Mouse (Mus musculus) megakaryocyte-erythroid progenitor cell, adult 5 weeks (primary cell): ENCODE data around the gene Arrdc2. TPM values are rescaled to one million over a fixed set of nuclear protein-coding genes. Genes with fewer than 3 reads are reported as not detected.

ENCODE experiments used
- polyA plus RNA-seq: library from polyadenylated mRNA; stranded (reverse); fragments of >175 nt; gene quantifications from 2 replicates; pipeline ENCODE4 v1.2.3, GENCODE M21; 2012

The Arrdc2 gene
- polyA plus RNA-seq: 33.6 and 35.8 TPM in 2 replicates

DNA sequence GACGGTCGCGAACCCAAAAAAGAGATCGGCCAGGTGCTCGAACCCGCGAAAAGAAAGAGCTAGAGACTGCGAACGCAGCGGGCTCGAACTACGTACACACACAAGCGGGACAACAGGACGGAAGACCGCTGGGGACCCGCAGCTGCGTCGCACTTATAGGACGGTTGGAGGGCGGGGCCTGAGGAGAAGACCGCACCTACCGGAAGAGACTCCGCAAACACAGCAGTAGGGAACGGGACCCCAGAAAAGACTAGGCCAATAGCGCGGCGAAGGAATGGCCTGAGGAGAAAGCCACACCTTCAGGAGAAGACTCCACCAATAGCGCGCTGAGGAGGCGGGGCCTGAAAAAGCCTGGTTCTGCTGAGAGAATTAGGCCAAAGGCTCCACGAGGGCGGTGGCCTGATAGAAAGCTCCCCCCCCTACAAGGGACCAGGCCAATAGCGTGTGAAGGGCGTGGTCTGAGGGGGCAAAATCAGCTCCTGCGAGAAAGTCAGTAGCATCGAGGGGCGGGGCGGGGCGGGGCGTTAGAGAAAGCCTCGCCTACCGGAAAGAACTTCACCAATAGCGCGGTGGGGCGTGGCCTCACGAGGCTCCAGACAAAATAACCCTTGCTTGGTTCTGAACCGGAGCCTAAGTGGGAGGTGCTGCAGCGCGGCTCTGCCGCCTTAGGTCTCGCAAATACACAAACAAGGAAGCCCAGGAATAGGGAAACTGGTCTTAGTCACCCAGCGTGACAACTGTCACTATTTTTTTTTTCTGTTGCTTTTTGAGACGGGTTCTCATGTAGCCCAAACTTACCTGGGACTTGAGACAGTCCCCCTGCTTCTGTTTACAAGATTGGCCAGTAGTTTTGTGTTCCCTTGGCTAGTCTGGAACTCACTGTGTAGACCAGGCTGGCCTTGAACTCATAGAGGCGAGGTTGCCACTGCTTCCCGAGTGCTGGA lies at the start of gene Arrdc2:
Gene Arrdc2 (minus strand): TSS at position 313 of the 944 bp plus-strand sequence.

DNA sequence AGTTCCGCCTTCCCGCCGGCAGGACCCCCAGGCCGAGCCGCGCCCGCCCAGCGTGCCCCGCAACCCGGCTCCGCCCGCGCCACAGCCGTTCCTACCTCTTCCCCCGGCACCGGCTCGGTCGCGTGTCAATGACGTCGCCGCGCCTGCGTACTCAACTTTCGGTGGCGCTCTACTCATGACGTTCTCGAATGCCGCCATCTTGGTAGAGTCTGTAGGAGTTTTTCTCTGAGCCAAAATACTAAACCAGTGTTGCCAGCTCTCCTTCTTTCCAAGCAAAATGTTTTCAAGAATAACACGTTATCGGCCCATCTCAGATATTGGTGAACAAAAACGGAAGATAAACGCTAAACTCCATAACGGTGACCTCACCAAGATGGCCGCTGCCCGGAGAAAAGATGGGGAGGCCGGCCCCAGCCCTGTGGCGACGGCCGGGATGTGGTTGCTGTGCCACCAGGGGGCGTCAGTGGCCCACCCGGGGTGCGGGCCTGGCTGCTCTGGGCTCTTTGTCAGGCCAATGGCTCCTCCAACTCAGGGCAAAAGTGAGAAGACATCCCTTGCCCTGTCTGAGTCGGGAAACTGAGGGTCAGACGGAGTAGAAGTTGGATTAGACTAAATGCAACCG lies 34.0 kb upstream of the Arrdc2 start, which contains the start of gene Ccdc124:
Gene Ccdc124 (minus strand): TSS at position 572 of the 622 bp plus-strand sequence.

DNA sequence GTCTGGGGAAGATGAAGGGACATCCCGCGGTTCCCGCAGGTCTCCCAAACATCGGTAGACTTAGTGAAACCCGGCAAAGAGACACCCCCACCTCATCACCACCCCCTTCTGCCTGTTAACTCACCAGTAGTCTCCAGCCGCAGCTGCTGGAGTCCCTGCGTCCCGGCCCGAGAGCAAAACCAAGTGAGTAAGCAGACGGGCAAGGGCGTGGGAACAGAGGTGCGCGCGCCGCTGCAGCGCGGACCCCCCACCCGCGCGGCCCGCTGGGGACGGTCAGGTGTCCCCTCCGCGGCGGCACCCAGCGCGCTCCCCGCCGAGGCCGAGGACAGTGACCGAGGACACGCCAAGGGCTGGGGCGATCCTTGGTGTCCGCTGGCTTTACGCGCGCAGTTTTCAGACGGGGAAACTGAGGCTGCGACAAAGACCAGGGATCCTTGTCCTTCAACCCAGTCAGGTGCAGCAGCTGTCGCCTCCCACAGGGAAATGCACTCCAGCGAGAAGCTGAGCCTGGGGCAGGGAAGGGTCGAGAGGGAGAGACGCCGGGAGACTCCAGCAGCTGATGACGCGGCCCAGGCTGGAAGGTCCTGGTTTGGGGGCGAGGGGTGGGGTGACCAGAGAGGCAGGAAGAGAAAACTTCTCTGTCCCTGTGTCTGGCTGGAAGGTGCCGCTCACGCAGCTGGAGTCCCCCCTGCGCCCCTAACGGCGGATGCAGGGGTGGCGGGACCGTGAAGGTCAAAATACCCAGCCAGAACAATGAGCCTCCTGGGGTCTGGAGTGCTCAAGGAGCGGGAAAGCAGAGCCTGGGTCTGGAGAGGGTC lies 23.5 kb upstream of the Arrdc2 start, which contains the start of gene Kcnn1:
Gene Kcnn1 (minus strand): TSS at position 435 of the 818 bp plus-strand sequence.

DNA sequence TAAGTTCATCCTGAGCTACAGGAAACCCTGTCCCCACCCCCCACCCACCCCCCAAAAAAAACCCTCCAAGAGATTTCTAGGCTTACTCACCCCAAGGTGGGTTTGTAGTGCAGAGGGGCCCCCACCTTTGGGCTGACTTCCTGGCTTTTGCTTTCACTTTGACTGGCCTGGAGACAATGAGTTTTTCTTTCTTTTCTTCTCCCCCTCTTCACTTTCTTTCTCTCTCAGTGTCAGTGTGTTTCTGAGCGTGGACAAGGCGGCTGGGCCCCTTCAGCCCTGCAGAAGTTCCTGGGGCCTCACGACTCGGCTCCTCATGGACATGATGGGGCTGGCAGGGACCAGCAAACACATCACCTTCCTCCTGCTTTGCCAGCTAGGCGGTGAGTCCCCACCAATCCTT lies 31.3 kb downstream of the Arrdc2 start, which contains the start of gene Il12rb1:
Gene Il12rb1 (plus strand): TSS at position 211 of the 400 bp plus-strand sequence.

DNA sequence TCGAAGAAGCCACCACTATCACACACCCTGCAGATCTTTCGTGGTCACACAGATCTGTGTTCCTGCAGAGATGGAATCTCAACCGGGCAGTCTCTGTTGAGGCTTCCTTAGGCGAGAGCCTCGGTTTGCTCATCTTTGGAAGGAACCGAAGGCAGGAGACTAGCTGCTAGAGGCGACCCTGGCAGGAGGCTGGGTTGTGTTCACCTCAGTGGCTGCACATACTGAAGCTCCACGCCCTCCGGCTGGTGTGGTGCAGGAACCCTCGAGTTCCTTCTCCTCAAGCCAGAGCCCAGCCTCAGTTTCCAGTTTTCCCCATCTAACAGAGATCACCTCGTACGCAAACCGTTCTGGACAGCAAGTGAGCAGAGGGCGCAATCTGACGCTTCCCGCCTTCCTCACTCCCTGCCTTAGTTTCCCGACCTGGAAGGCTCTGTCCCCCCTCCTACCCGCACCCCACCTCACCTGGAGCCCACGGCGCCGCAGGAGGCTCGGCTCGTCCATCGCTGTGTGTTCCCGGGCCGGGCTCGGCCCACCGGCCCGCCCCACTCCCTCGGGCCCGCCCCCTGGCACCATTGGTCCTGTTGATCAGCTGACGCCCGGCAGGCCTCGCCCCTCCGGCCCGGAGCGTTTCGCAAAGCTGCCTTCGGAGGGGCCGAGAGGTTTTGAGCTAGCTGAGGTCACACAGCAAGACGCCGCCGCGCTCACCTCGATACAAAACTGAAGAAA lies 34.9 kb downstream of the Arrdc2 start, which contains the start of gene Mast3:
Gene Mast3 (minus strand): TSS at position 574 of the 726 bp plus-strand sequence.

Other genes with a start within 250 kb of the Arrdc2 start
- gene Isyna1, start 245.3 kb downstream of the Arrdc2 start, polyA plus RNA-seq: 264 and 274 TPM in 2 replicates
- gene Ssbp4, start 230.8 kb downstream of the Arrdc2 start, polyA plus RNA-seq: 1,201 and 1,308 TPM in 2 replicates
- 11.8 and 21.0 TPM in 2 replicates for gene Lrrc25, start 223.6 kb downstream of the Arrdc2 start, polyA plus RNA-seq
- gene Gdf15, start 207.3 kb downstream of the Arrdc2 start, polyA plus RNA-seq: 13.6 and 15.1 TPM in 2 replicates
- 1.8 and 2.6 TPM in 2 replicates for gene Pgpep1, start 179.3 kb downstream of the Arrdc2 start, polyA plus RNA-seq
- gene Lsm4, start 166.5 kb downstream of the Arrdc2 start, polyA plus RNA-seq: 583 and 668 TPM in 2 replicates
- gene Jund, start 140.8 kb downstream of the Arrdc2 start, polyA plus RNA-seq: 3,053 and 3,449 TPM in 2 replicates
- 0.71 and 1.9 TPM in 2 replicates for gene Iqcn, start 136.3 kb downstream of the Arrdc2 start, polyA plus RNA-seq
- 0.15 TPM in 1 of 2 replicates, not detected in the other for gene Gm3336, start 121.2 kb downstream of the Arrdc2 start, polyA plus RNA-seq
- 3.5 and 3.6 TPM in 2 replicates for gene Pde4c, start 116.0 kb downstream of the Arrdc2 start, polyA plus RNA-seq
- 7.4 and 8.1 TPM in 2 replicates for gene Rab3a, start 85.0 kb downstream of the Arrdc2 start, polyA plus RNA-seq
- gene Mpv17l2, start 78.8 kb downstream of the Arrdc2 start, polyA plus RNA-seq: 75.0 and 90.1 TPM in 2 replicates
- gene Pik3r2, start 63.0 kb downstream of the Arrdc2 start, polyA plus RNA-seq: 69.9 and 78.3 TPM in 2 replicates
- gene Mast3, start 34.7 kb downstream of the Arrdc2 start, polyA plus RNA-seq: 424 and 485 TPM in 2 replicates
- 1.7 and 2.9 TPM in 2 replicates for gene Il12rb1, start 31.3 kb downstream of the Arrdc2 start, polyA plus RNA-seq
- gene Kcnn1, start 23.5 kb upstream of the Arrdc2 start, polyA plus RNA-seq: 0.57 and 0.83 TPM in 2 replicates
- gene Ccdc124, start 34.2 kb upstream of the Arrdc2 start, polyA plus RNA-seq: 198 and 237 TPM in 2 replicates
- 0.14 and 0.16 TPM in 2 replicates for gene Slc5a5, start 53.0 kb upstream of the Arrdc2 start, polyA plus RNA-seq
- 5,488 and 6,564 TPM in 2 replicates for gene Rpl18a, start 57.7 kb upstream of the Arrdc2 start, polyA plus RNA-seq
- 112 and 120 TPM in 2 replicates for gene Map1s, start 66.2 kb upstream of the Arrdc2 start, polyA plus RNA-seq